Mouse (Mus musculus) megakaryocyte, embryonic 14.5 days (primary cell): ENCODE results near the gene Lgr6.

Source experiments
- FLI1 ChIP-seq: IDR thresholded peaks from 2 replicates; pipeline ENCODE4 v1.6.1; 2012; ENCODE audit warnings: low read length, inconsistent platforms, mixed read lengths
- GATA1 ChIP-seq: IDR thresholded peaks from 3 replicates; pipeline ENCODE4 v1.6.1; 2012; ENCODE audit warnings: mixed read lengths, low read length, inconsistent platforms, borderline replicate concordance

GRCm38 (mm10) chr1:135148476-135148875 is 43.4 kb upstream of the Lgr6 start:
- no peak for TF ChIP-seq GATA1
- no peak for TF ChIP-seq FLI1
